Mouse (Mus musculus) gastrocnemius, postnatal 4 days (tissue): ENCODE results near the gene Ydjc. TPM values are rescaled to one million over a fixed set of nuclear protein-coding genes. Genes with fewer than 3 reads are reported as not detected.
"Not testable (repeated sequence)": the region's sequence is repeated elsewhere in the genome, so short reads cannot be mapped to it uniquely, and the experiment has no call there.

Experiments
- DNase-seq, 2 experiments: peaks; one replicate each; pipeline ENCODE4 v3.0.0; 2021 to 2022; ENCODE audit warnings: low spot score in 2 of 2, mixed read lengths in 2 of 2
- total RNA-seq, 2 experiments: library from RNA; stranded (reverse); gene quantifications; 2 replicates each; pipeline ENCODE4 v1.2.3; 2021

Ydjc gene
- total RNA-seq, 2 experiments from 2014 or later: 0.61 to 1.1 TPM

DNA sequence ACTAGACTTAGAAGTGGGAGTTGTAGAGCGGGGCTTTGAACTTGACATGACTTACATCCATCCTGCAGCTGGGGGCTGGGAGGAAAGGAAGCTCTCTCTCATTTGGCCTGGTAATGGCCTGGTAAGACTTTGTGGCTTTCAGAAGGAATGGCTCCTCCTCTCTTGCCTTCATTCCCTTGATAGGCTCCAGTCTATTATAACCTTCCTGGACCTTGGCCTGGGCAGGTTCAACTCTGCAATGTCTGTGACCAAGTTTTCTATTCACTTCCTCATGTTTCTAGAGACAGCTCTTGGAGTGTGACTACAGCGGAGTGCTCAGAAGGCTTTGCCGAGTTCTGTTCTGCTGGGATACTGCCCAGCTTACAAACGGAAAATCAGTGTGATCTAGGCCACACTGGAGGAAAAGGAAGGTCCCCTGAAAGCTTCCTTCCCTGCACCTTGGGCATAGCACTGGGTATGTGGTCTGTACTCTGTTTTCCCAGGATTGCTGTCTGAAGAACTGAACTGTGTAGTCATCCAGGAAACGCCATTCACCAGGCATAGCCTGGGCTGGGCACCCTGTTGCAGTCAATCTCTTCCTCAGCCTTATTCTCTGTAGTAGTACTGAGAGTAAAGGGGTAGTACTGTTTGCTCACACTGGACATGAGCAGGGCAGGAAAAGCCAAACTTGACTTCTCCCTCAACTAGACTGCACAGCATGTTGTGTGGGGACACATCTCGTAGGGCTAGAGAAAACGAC is 6.3 kb downstream of the Ydjc start:
- no peak for DNase-seq

- DNase-seq: no peak
These were observed 7.5 kb downstream of the Ydjc start for GRCm38 (mm10) chr16:17151874-17152273.

DNA sequence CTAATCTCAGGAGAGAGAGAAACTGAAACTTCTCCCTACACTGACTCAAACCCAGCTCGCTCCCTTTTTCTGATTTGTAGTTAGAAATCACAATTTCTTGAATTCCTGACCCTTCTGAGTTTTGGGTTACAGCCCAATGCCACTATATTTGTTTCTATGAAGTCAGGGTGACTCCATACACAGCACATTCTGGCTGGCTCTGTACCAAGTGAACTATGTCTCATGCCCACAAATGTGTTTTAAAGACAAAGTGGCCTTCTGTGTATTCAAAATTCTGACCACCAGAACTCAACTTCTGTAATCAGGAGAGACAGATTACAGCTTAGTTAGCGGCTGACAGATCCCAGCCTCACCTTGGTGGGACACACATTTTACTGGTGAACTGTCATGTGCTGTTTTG is 9.9 kb downstream of the Ydjc start:
- DNase-seq: no peak

GRCm38 (mm10) chr16:17165478-17165877 is 21.1 kb downstream of the Ydjc start:
- DNase-seq: not testable (repeated sequence)

- no peak for DNase-seq
These were observed 22.8 kb downstream of the Ydjc start for GRCm38 (mm10) chr16:17167179-17167578.

GRCm38 (mm10) chr16:17168049-17168448 is 23.6 kb downstream of the Ydjc start:
- no peak for DNase-seq

- DNase-seq: no peak
These were observed 31.3 kb downstream of the Ydjc start for GRCm38 (mm10) chr16:17175765-17176164.

GRCm38 (mm10) chr16:17177623-17178170 is 33.3 kb downstream of the Ydjc start:
- no peak for DNase-seq

- no peak for DNase-seq
These were observed 35.3 kb downstream of the Ydjc start for GRCm38 (mm10) chr16:17179706-17180105.

- DNase-seq: no peak
These were observed 37.0 kb downstream of the Ydjc start for GRCm38 (mm10) chr16:17181382-17181781.

DNA sequence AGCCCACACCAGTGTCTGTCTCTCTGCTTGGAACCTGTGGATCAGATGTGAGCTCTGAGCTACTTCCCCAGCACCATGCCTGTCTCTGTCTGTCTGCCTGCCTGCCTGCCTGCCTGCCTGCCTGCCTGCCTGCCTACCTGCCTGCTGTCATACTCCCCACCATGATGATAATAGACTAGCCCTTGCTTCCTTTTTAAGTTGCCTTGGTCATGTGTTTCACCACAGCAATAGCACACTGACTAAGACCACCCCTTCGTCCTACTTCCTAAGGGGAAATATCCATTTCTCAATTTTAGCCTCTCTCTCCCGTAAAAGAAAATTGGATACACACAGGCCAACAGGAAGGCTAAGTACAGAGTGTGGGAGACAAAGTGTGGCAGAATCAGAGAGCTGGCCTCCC is 37.7 kb downstream of the Ydjc start:
- DNase-seq: no peak

DNA sequence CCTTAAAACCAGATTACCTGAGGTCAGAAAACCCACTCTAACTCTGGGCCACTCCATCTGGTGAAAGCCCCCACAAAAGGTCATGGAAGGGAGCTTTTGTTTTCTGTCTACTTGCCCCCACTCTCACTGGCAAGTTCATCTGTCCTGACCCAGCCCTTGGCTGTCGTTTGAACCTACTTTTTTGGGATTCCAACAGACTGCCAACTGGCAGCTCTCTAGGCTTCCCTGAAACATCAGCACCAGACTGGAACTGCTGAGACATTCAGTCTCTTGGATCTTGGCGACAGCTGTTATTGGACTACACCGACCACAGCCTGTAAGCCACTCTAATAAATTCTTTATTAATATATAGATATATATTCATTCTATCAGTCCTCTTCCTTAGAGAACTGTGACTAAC is 38.6 kb downstream of the Ydjc start:
- no peak for DNase-seq

DNA sequence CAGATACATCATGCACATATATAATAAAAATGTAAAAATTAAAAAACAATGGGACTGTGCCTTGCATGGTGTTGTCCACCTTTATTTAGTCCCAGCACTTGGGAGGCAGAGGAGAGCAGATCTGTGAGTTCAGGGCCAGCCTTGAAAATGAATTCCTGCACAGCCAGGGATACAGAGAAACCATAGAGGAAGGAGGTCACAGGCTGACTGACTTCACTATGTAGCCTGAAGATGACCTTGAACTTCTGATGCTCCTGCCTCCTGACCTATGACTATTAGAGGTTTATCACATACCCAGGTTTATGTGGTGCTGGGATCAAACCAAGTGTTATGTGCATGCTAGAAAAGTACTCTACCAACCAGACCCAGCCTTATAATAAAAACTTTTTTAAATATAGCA is 41.1 kb downstream of the Ydjc start:
- no peak for DNase-seq

- no peak for DNase-seq
These were observed 49.4 kb downstream of the Ydjc start for GRCm38 (mm10) chr16:17193823-17194222.

GRCm38 (mm10) chr16:17200121-17200952 is 55.9 kb downstream of the Ydjc start:
- DNase-seq: no peak

- DNase-seq: peak; percentile 66 to 84
These were observed 56.7 kb downstream of the Ydjc start for GRCm38 (mm10) chr16:17200953-17201707.

- DNase-seq: no peak
These were observed 57.6 kb downstream of the Ydjc start for GRCm38 (mm10) chr16:17201977-17202376.

DNA sequence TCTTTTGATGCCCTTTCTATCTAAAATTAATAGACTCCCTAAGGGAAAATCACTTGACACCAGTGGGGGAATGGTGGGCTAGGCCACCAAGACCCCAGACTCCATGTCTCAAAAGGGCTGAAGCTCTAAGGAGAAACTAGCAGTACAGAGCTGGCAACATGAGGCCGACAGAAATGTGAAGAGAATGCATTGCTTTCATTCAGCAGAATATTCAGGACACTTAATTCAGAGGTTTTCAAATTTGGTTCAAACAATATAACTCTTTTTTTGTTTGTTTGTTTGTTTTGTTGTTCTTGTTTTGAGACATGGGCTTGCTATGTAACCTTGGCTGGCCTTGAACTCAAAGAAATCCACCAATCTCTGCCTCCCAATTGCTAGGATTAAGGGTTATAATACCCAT is 58.1 kb downstream of the Ydjc start, which contains the start of gene Ube2l3:
Gene Ube2l3, minus strand, starts transcription at position 101 of the 400 bp plus-strand sequence.
- no peak for DNase-seq

DNA sequence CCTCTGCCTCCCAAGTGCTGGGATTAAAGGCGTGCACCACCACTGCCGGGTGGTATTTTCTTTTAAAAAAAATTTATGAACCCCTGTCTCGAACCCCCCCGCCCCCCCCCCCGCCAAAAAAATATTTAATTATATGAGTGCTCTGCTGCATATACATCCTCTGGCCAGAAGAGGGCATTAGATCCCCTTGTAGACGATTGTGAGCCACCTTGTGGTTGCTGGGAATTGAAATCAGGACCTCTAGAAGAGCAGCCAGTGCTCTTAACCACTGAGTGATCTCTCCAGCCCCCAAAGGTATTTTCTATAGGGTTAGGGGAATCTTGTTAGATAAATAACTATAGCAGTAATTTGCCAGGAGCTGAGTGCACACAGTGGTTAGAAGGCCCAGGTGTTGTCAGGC is 60.6 kb downstream of the Ydjc start:
- DNase-seq: no peak

- DNase-seq: peak; percentile 55 to 86
These were observed 64.3 kb downstream of the Ydjc start, which contains the start of gene Rimbp3 for GRCm38 (mm10) chr16:17208389-17209361. Gene Rimbp3 (plus strand): TSS chr16:17208603.
